Mouse (Mus musculus): ENCODE measurements around the gene Ell. TPM values are rescaled to one million over a fixed set of nuclear protein-coding genes. Genes with fewer than 3 reads are reported as not detected.
"Not testable (repeated sequence)": the region's sequence is repeated elsewhere in the genome, so short reads cannot be mapped to it uniquely, and the experiment has no call there.

Ell gene
- polyA plus RNA-seq, 1 experiment: 24.9 TPM

GRCm38 (mm10) chr8:70505698-70506327 is 33.4 kb upstream of the Ell start:
- no peak for DNase-seq (ENCODE audit: low read depth, low spot score)
- WGBS: 38% methylated on average over 32 of the region's 32 CpGs

GRCm38 (mm10) chr8:70506328-70507026 is 32.8 kb upstream of the Ell start, which contains the start of gene Rex1bd:
TSS of gene Rex1bd (minus strand) at chr8:70506752.
- peak; percentile 68 for DNase-seq (ENCODE audit: low read depth, low spot score)

GRCm38 (mm10) chr8:70507027-70507393 is 32.2 kb upstream of the Ell start:
- WGBS: 58% methylated on average over 5 of the region's 5 CpGs

More at GRCm38 (mm10) chr8:70506328-70507026, 32.8 kb upstream of the Ell start, which contains the start of gene Rex1bd:
- WGBS: 2% methylated on average over 40 of the region's 40 CpGs

DNA sequence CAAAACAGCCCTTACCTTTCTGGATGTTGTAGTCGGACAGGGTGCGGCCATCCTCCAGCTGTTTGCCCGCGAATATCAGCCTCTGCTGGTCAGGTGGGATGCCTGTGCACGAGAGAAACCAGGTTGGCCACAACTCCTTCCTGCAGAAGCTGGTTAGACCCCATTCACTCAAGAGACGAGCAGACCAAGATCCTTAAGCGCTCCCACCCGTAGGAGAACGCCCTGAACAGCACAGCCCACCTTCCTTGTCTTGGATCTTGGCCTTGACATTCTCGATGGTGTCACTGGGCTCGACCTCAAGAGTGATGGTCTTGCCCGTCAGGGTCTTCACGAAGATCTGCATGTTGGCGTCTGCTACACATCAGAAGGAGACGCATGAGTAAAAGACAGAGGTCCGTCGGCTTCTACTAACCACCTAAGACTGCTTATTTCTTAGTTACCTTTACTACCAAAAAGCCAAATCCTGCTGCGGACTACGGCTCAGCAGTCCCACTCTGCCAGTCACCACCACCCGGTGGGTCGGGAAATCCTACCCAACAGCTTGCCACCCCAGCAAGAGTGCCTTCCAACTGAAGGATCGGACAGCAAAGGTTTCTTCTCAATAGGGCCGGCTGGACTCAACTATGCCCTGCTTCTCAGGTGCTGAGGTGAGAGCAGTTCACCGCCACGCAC is 29.8 kb upstream of the Ell start:
- 4% methylated on average over 25 of the region's 25 CpGs for whole genome bisulfite sequencing
- DNase-seq (ENCODE audit: low read depth, low spot score): no peak

More at GRCm38 (mm10) chr8:70507027-70507393, 32.2 kb upstream of the Ell start:
- DNase-seq (ENCODE audit: low read depth, low spot score): no peak

DNA sequence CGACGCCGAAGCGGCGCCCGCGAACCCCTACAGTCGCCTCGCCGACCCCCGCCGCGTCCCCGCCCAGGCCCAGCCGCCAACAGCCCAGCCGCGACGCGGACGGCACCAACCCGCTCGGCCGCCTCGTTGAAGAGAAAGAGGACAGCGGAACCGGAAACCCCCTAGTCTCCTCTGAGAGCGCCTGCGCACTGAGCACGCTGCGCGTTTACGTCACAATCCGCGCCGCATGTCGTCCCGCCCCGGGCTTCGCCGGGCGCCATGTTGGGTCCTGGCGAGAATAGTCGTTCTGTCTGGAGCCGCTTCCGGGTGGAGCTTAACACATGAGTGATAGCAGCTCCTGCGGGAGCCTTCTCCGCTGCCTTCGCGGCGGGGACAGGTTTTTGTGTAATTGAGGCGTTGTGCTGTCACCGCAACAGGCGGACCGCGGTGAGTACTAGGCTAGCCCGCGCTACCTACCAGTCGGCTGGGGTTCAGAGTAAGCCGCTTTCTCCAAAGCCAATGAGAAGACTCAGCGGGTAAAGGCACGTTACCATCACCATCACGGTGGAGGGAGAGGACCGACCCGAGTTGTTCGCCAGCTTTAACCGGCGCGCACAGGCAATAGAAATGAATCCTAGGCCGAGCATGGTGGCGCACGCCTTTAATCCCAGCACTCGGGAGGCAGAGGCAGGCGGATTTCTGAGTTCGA is 28.9 kb upstream of the Ell start, which contains the start of gene Uba52:
TSS of gene Uba52 (minus strand) at position 574 of the 688 bp plus-strand sequence.
- peak; percentile 80 for DNase-seq (ENCODE audit: low read depth, low spot score)
- WGBS: under 1% methylated on average over 74 of the region's 74 CpGs

DNA sequence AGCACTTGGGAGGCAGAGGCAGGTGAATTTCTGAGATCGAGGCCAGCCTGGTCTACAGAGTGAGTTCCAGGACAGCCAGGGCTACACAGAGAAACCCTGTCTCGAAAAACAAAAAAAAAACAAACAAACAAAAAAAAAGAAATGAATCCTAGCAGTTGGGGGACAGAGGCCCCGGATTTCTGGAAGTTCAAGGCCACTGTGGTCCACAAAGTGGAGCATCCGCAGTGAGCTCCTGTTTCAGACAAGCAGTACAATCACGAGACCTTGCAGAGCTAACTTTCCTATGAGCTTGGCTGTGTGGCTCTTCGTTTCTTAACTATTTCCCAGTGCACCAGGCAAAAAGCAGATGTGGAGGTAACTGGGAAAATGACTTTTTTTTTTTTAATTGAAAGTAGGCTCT is 28.1 kb upstream of the Ell start:
- 53% methylated on average over 6 of the region's 6 CpGs for WGBS
- not testable (repeated sequence) for DNase-seq (ENCODE audit: low read depth, low spot score)

DNA sequence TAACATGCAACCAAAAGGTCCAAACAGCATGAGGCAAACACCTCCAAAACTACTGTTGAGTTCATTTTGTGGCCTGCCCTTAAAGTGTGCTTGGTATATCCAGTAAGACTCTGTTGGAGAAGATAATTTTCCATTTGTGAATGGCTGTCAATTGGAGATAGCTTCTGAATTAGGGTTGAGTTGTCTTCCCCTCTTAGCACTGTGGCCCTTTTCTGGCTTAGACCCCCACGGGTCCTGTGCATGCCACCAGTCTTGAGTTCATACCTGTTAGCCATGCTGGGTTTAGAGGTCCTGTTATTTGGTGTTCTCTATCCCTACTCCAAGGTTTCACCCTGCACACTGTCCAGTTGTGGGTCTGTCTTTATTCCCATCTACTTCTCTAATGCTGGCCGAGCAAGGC is 27.5 kb upstream of the Ell start:
- no peak for DNase-seq (ENCODE audit: low read depth, low spot score)
- 91% methylated on average over 2 of the region's 2 CpGs for WGBS

DNA sequence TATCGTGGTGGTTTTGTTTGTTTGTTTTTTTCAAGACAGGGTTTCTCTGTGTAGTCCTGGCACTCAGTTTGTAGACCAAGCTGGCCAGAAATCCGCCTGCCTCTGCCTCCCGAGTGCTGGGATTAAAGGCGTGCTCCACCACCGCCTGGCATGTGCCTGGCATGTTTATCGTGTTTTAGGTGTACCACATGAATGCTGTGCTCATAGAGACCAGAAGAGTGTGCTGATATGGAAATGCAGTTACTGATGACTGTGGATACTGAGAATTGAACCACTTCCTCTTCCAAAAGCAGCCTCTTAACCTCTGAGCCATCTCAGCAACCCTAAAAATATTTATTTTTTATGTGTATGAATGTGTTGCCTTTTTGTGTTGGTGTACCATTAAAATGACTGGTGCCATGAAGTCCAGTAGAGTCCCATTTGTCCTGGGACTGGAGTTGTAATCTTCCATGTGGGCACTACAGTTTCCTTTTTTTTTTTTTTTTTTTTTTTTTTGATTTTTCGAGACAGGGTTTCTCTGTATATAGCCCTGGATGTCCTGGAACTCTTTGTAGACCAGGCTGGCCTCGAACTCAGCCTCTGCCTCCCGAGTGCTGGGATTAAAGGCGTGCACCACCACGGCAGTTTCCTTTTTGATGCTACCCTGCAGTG is 26.9 kb upstream of the Ell start:
- no peak for DNase-seq (ENCODE audit: low read depth, low spot score)
- WGBS: 84% methylated on average over 11 of the region's 11 CpGs

DNA sequence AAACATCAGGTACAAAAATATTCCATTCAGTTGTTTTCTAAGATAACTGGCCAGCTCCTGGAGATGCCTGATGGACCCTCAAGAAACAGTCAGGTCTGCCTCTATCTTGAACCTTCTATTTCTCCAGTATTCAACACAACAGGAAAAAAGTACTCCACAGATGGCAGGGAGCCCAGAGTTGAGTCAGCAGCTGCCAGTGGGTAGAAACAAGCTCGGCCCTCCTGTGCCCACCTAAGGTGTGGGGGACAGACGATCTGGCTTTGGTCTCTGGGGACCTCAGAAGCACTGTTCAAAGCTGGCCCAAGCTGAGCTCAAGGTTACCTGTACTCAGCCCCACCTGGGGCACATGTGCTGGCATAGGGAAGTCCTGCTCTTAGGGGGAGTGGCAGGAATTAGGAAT is 25.8 kb upstream of the Ell start:
- DNase-seq (ENCODE audit: low read depth, low spot score): no peak
- 20% methylated on average over 2 of the region's 2 CpGs for WGBS

GRCm38 (mm10) chr8:70517940-70518643 is 21.2 kb upstream of the Ell start:
- no peak for DNase-seq (ENCODE audit: low read depth, low spot score)
- 81% methylated on average over 10 of the region's 10 CpGs for WGBS

- DNase-seq (ENCODE audit: low read depth, low spot score): no peak
- 85% methylated on average over 6 of the region's 6 CpGs for WGBS
Measured at GRCm38 (mm10) chr8:70519043-70519442, 20.2 kb upstream of the Ell start.

DNA sequence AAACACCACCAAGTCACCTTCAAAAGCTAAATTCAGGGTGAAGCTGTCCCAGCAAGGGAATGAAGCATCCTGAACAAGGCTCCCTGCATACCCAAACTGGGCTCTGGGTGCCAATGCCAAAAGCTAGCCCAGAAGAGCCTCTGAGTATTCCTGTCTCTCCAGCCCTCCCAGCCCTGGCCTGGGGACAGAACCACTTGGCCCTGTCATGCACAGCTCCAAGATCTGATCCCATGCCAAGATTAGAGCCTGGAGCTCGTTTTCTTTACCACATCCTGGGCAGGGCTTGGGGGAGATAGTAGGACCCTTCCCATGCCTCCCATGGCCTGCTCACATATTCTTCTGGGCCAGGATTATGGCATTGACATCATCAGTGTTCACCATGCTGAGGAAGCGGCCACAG is 19.7 kb upstream of the Ell start:
- WGBS: 57% methylated on average over 2 of the region's 2 CpGs
- DNase-seq (ENCODE audit: low read depth, low spot score): no peak

DNA sequence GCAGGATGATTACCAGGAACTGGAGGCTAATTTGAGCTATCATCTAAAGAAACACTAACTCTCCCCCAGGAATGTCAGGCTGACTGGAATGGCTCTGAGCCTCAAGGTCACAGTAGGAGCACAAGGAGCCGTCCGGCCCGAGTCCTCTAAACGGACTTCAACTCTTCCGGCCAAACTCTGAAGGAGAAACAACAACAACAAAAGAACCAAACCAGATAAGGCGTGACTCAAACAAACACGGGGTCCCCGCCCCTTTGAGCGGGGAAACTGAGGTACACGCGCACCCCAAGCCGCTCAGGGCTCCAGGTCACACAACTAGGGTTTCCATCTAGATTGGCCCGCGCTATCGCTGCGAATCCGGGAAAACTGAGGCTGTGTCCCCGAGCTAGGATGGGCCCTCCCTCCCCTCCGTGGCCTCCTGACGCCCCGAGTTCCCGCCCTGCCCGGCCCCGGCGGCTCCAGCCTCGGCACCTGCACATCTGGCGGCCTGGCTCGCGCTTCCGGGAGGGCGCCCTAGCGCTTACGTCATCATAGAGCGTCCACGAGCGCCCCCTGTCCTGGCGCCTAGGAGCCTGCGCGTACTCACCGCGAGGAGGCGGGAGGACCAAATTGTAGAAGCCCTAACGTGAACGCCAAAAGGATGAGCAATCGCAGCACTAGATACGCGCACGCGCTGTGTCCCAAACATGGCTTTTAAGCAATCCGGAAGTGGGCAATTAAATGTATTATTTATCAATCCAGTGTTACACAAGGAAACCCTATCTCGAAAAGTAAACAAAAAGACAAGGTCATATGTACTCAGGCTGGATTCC is 16.5 kb upstream of the Ell start:
- DNase-seq (ENCODE audit: low read depth, low spot score): peak; percentile 97
- 1% methylated on average over 51 of the region's 51 CpGs for WGBS

DNA sequence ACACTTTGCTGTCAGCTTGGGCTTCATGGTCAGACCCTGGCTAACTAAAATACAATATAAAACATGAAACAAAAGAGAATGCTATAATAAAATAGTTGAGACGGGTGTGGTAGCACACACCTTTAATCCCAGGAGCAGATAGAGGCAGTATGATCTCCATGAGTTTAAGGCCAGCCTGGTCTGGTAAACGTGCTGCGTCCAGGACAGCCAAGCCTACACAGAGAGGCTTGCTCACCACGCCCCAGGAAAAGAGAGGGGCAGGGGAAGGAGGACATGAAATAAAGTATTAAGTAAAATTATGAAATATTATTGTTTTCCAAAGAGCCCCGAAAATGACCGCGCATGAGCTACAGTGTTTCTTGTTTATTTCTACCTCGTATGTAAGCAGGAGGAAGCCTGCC is 12.1 kb upstream of the Ell start:
- under 1% methylated on average over 8 of the region's 8 CpGs for WGBS
- no peak for DNase-seq (ENCODE audit: low read depth, low spot score)

GRCm38 (mm10) chr8:70527512-70528181 is 11.6 kb upstream of the Ell start, which contains the start of the genes Fkbp8 and Kxd1:
TSS of gene Fkbp8 (plus strand) at chr8:70527724.
TSS of gene Kxd1 (minus strand) at chr8:70527956.
- WGBS: under 1% methylated on average over 53 of the region's 61 CpGs
- DNase-seq (ENCODE audit: low read depth, low spot score): no peak

DNA sequence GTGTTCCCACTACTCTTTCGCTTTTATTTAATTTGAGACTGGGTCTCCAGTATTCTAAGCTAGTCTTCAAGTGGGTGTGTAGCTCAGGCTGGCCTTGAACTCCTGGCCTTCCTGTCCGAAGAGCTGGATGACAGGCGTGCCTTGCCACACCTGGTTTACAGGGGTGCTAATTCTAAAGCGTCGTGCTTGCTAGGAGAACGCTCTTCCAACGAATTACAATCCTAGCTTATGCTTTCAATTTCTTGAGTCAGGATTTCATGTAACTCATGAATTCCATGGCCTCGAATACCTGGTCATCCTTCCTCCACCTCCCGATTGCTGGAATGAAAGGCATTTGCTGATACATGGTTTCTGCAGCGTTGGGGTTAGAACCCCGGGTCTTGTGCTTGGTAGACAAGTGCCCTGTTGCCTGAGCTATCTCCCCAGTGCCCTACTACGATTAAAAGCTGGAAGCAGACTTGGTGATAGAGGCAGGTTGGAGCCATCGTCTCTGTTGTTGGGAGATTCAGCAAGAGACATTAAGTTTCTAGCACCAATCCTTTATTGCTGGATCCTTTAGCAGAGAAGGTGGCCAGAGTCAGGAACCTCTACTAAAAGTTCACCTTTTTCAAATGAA is 11.0 kb upstream of the Ell start:
- 8% methylated on average over 13 of the region's 13 CpGs for WGBS
- DNase-seq (ENCODE audit: low read depth, low spot score): no peak

DNA sequence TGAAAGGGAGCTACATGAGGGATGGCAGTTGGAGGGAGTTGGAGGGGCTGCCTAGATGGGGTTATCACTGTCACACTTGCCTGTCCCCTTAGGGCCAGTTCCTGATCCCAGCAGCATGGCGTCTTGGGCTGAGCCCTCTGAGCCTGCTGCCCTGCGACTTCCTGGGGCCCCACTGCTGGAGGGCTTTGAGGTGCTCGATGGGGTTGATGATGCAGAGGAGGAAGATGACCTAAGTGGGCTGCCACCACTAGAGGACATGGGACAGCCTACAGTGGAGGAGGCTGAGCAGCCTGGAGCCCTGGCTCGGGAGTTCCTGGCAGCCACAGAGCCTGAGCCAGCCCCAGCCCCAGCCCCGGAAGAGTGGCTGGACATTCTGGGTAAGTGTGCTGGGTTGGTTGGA is 10.0 kb upstream of the Ell start:
- no peak for DNase-seq (ENCODE audit: low read depth, low spot score)
- 62% methylated on average over 5 of the region's 5 CpGs for WGBS
